Mouse (Mus musculus) olfactory bulb, adult 2 months (tissue): ENCODE measurements around the gene Rnf111. TPM values are rescaled to one million over a fixed set of nuclear protein-coding genes. Genes with fewer than 3 reads are reported as not detected.

ENCODE experiments used
- H3K27ac ChIP-seq: fragments of 200-500 bp; 2 replicates; pipeline ENCODE4 v1.5.1; 2012; ENCODE audit warnings: low read depth, low read length; ENCODE audit not compliant: insufficient read depth
- H3K4me1 ChIP-seq: fragments of 200-500 bp; 2 replicates; pipeline ENCODE4 v1.6.1; 2012; ENCODE audit warnings: low read length; ENCODE audit not compliant: control insufficient read depth, insufficient read depth
- H3K4me3 ChIP-seq: fragments of 200-500 bp; 2 replicates; pipeline ENCODE4 v1.5.1; 2012; ENCODE audit warnings: mild to moderate bottlenecking, low read depth, low read length, moderate library complexity; ENCODE audit not compliant: insufficient read depth
- CTCF ChIP-seq: fragments of 200-500 bp; IDR thresholded peaks from 2 replicates; pipeline ENCODE4 v1.5.1; 2012; ENCODE audit warnings: low read depth, mild to moderate bottlenecking, low read length, moderate library complexity; ENCODE audit not compliant: insufficient read depth
- POLR2A ChIP-seq: fragments of 200-500 bp; IDR thresholded peaks from 2 replicates; pipeline ENCODE4 v1.6.1; 2012; ENCODE audit warnings: mild to moderate bottlenecking, low read depth, low read length, moderate library complexity; ENCODE audit not compliant: insufficient read depth
- WGBS: fragments of 180-500 bp; shearing (Covaris S2); methylation state at CpG from one replicate; pipeline ENCODE4 v1.1.7; 2018; 5-methylcytosine and 5-hydroxymethylcytosine counted together
- polyA plus RNA-seq: library from polyadenylated mRNA; stranded (reverse); fragments of >200 nt; gene quantifications from 2 replicates; pipeline ENCODE4 v1.2.4, GENCODE M21; 2012; ENCODE audit warnings: low replicate concordance; ENCODE audit not compliant: missing spikeins, insufficient read depth, insufficient read length

The Rnf111 gene
- polyA plus RNA-seq, 1 experiment: not detected

- 58% methylated on average over 12 of the region's 12 CpGs for WGBS
- H3K4me3 ChIP-seq: no peak overlapping the region
- H3K27ac ChIP-seq: no peak overlapping the region
- peaks cover 2% of the 10 kb centered on the region; the same call in 1 of the 2 replicates for H3K4me1 ChIP-seq
- TF ChIP-seq CTCF (no peak), POLR2A (no peak)
Observed at GRCm38 (mm10) chr9:70391660-70392562, 111.6 kb downstream of the Rnf111 start.

- H3K4me3 ChIP-seq: no peak overlapping the region
- no peak overlapping the region for H3K27ac ChIP-seq
- H3K4me1 ChIP-seq: peaks cover 2% of the 10 kb centered on the region; the same call in 1 of the 2 replicates
- no peak for TF ChIP-seq CTCF
- 94% methylated on average over 5 of the region's 5 CpGs for WGBS
Observed at GRCm38 (mm10) chr9:70391042-70391441, 112.5 kb downstream of the Rnf111 start.

GRCm38 (mm10) chr9:70389548-70389947 lies 114.0 kb downstream of the Rnf111 start:
- Histone ChIP-seq H3K27ac (no peak overlapping the region), H3K4me3 (no peak overlapping the region), H3K4me1 (peaks cover 2% of the 10 kb centered on the region; the same call in 1 of the 2 replicates)
- TF ChIP-seq CTCF (no peak), POLR2A (no peak)
- 88% methylated on average over 3 of the region's 3 CpGs for WGBS

- H3K4me3 ChIP-seq: no peak overlapping the region
- WGBS: 82% methylated on average over 4 of the region's 4 CpGs
- no peak overlapping the region for H3K27ac ChIP-seq
- peaks cover 2% of the 10 kb centered on the region; the same call in 1 of the 2 replicates for H3K4me1 ChIP-seq
- TF ChIP-seq POLR2A (no peak), CTCF (no peak)
Observed at GRCm38 (mm10) chr9:70387410-70388119, 116.0 kb downstream of the Rnf111 start.

- Histone ChIP-seq H3K4me1 (no peaks in the 10 kb centered on the region), H3K27ac (no peak overlapping the region), H3K4me3 (no peak overlapping the region)
- TF ChIP-seq POLR2A (no peak), CTCF (no peak)
- 89% methylated on average over 18 of the region's 18 CpGs for WGBS
Observed at GRCm38 (mm10) chr9:70384958-70385728, 118.4 kb downstream of the Rnf111 start.

- no peaks in the 10 kb centered on the region for H3K4me1 ChIP-seq
- no peak overlapping the region for H3K4me3 ChIP-seq
- WGBS: 95% methylated on average over 4 of the region's 4 CpGs
- no peak overlapping the region for H3K27ac ChIP-seq
- no peak for TF ChIP-seq POLR2A
- no peak for TF ChIP-seq CTCF
Observed at GRCm38 (mm10) chr9:70384494-70384893, 119.0 kb downstream of the Rnf111 start.

GRCm38 (mm10) chr9:70383750-70384149 lies 119.8 kb downstream of the Rnf111 start:
- Histone ChIP-seq H3K4me1 (no peaks in the 10 kb centered on the region), H3K4me3 (no peak overlapping the region), H3K27ac (no peak overlapping the region)
- WGBS: 76% methylated on average over 10 of the region's 10 CpGs
- TF ChIP-seq POLR2A: no peak
- TF ChIP-seq CTCF: no peak

GRCm38 (mm10) chr9:70382091-70382490 lies 121.4 kb downstream of the Rnf111 start:
- Histone ChIP-seq H3K4me3 (no peak overlapping the region), H3K4me1 (no peaks in the 10 kb centered on the region), H3K27ac (no peak overlapping the region)
- 67% methylated on average over 12 of the region's 12 CpGs for WGBS
- TF ChIP-seq POLR2A (no peak), CTCF (no peak)
